Mouse (Mus musculus): ENCODE results near the gene Ccdc28b.
A peak's percentile ranks its signal among the peaks of the same experiment; 100 is the strongest.

Ccdc28b gene

GRCm38 (mm10) chr4:129623681-129624091 lies at the start of gene Ccdc28b:
Gene Ccdc28b, minus strand, starts transcription at chr4:129623947.
- DNase-seq = peak; percentile 55 to 69

- DNase-seq = no peak
These were observed 49.2 kb upstream of the Ccdc28b start for GRCm38 (mm10) chr4:129672878-129673449.

- DNase-seq = peak; percentile 93 to 95
These were observed 48.5 kb upstream of the Ccdc28b start, which contains the start of gene Kpna6 for GRCm38 (mm10) chr4:129672083-129672877. Gene Kpna6, minus strand, starts transcription at chr4:129672767.

GRCm38 (mm10) chr4:129671491-129672082 lies 47.8 kb upstream of the Ccdc28b start:
- DNase-seq = peak; percentile 62 to 75

GRCm38 (mm10) chr4:129662255-129662813 lies 38.6 kb upstream of the Ccdc28b start:
- no peak for DNase-seq

- no peak for DNase-seq
These were observed 37.8 kb upstream of the Ccdc28b start for GRCm38 (mm10) chr4:129661584-129661983.

GRCm38 (mm10) chr4:129654770-129655169 lies 31.0 kb upstream of the Ccdc28b start:
- no peak for DNase-seq

- no peak for DNase-seq
These were observed 26.6 kb upstream of the Ccdc28b start for GRCm38 (mm10) chr4:129650359-129650758.

GRCm38 (mm10) chr4:129648656-129649055 lies 24.9 kb upstream of the Ccdc28b start:
- no peak for DNase-seq

- no peak for DNase-seq
These were observed 21.5 kb upstream of the Ccdc28b start for GRCm38 (mm10) chr4:129645204-129645603.

GRCm38 (mm10) chr4:129641756-129642155 lies 18.0 kb upstream of the Ccdc28b start:
- DNase-seq = peak in 1 of 2 experiments; percentile 22

- peak; percentile 97 to 98 for DNase-seq
These were observed 17.1 kb upstream of the Ccdc28b start, which contains the start of gene Txlna for GRCm38 (mm10) chr4:129640638-129641467. Gene Txlna, minus strand, starts transcription at chr4:129641065.

GRCm38 (mm10) chr4:129640101-129640637 lies 16.4 kb upstream of the Ccdc28b start:
- peak; percentile 43 to 69 for DNase-seq

GRCm38 (mm10) chr4:129639221-129639620 lies 15.5 kb upstream of the Ccdc28b start:
- DNase-seq = no peak

- no peak for DNase-seq
These were observed 10.1 kb upstream of the Ccdc28b start for GRCm38 (mm10) chr4:129633852-129634251.

GRCm38 (mm10) chr4:129631867-129632266 lies 8.1 kb upstream of the Ccdc28b start:
- DNase-seq = no peak

GRCm38 (mm10) chr4:129630944-129631343 lies 7.2 kb upstream of the Ccdc28b start:
- peak; percentile 51 to 59 for DNase-seq

- DNase-seq = no peak
These were observed 2.3 kb upstream of the Ccdc28b start for GRCm38 (mm10) chr4:129626035-129626434.

GRCm38 (mm10) chr4:129625496-129625895 lies 1.7 kb upstream of the Ccdc28b start:
- no peak for DNase-seq

GRCm38 (mm10) chr4:129625029-129625370 lies 1.3 kb upstream of the Ccdc28b start:
- peak; percentile 73 to 76 for DNase-seq

- peak; percentile 80 to 90 for DNase-seq
These were observed 708 bp upstream of the Ccdc28b start for GRCm38 (mm10) chr4:129624281-129625028.

All from kidney, postnatal 4 days (tissue).